Mouse (Mus musculus) G1E (cell line): ENCODE measurements around the gene Ptma.

Experiments used
- CTCF ChIP-seq: IDR thresholded peaks from 2 replicates; pipeline ENCODE4 v1.5.1; 2012; ENCODE audit warnings: low read depth, low read length, inconsistent platforms, mixed read lengths
- TAL1 ChIP-seq: conservative IDR thresholded peaks from 2 replicates; pipeline ENCODE4 v1.6.1; 2012; ENCODE audit warnings: low read depth, low read length, inconsistent platforms, mixed read lengths

DNA sequence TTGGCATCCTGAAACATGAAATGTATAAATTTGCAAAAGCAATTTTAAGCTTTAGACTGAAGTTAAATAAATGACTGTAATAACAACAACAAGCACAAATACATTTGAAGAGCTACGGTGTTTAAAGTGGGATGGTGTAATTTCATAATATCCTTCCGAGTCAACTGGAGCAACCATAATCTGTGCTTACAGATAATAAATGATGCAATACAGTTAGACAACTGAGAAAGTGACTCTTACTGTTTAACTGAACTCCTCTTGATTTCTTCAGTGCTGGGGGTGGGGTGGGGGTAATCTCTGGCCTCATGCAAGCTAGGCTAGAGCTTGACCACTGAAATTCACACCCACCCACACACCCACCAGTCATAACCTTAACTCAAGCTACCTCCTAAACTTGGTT lies 44.9 kb downstream of the Ptma start:
- TF ChIP-seq CTCF (no peak), TAL1 (no peak)
